ENCODE assay signal across 14 mouse cellular contexts in the genomic region with DNA sequence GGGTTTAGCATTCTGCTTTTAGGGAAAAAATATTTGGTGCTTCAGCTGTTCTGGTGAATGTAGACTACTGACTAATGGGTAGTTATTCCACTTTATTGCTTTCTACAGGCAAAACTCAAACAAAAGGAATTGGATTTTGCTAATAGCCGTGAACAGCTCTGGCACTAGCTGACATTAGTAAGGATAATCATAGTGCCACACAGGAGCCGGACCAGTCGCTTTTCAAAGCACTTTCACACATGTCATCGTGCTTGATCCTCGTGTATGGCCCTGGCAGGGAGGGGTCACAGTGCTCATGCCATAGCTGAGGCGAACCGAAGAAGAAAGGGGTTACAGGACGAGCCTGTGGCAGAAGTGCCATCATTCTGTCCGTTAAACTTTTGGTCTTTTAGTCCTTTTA.
DNase-seq lines count a peak whose midpoint lies in the region; ATAC-seq lines count a peak whose summit lies in the region.
"Had no signal": no experiment of that assay in that cellular context is flagged by ENCODE, and none has a peak within 500 bp of the region (broad histone marks: within the 10 kb centered on the region; RNA-seq: fewer than 3 reads in every experiment).

No protein-coding gene starts in this region.

- H3K4me3 ChIP-seq in forebrain, embryonic 12.5 days (replicated peaks), result no peak overlapping the region
- H3K4me3 ChIP-seq in forebrain, embryonic 10.5 days, result no peak overlapping the region
- no peak overlapping the region for H3K4me3 ChIP-seq in neural tube, embryonic 12.5 days
- H3K4me3 ChIP-seq in midbrain, embryonic 12.5 days, result no peak overlapping the region
- peak overlapping the region; percentile 27; the same call in 1 of the 2 replicates for H3K4me3 ChIP-seq in neural tube, embryonic 15.5 days (replicated peaks)
- H3K4me3 ChIP-seq: embryonic facial prominence, embryonic 13.5 days had no signal

- H3K27me3 ChIP-seq in forebrain, embryonic 12.5 days, result peaks cover 28% of the 10 kb centered on the region
- H3K27me3 ChIP-seq in forebrain, embryonic 10.5 days (ENCODE audit: poor library complexity, severe bottlenecking), result peaks cover 43% of the 10 kb centered on the region
- H3K27me3 ChIP-seq in neural tube, embryonic 12.5 days (replicated peaks), result peaks cover 4% of the 10 kb centered on the region; the same call in 1 of the 2 replicates
- peaks cover 24% of the 10 kb centered on the region for H3K27me3 ChIP-seq in midbrain, embryonic 12.5 days
- 0 out of 2 replicates have a peak, but pooled peaks cover 5% of the 10 kb centered on the region for H3K27me3 ChIP-seq in neural tube, embryonic 15.5 days (replicated peaks)
- H3K27me3 ChIP-seq: CH12.LX had no signal

- DNase-seq in forebrain, embryonic 10.5 days (ENCODE audit: extremely low spot score, low spot score), result no peak
- no peak for DNase-seq in neural tube, embryonic 10.5 days (ENCODE audit: extremely low spot score, low spot score)
- no peak for DNase-seq in layer of hippocampus, postnatal 14 days (ENCODE audit: low spot score in 2 of 2)
- DNase-seq in embryo, embryonic 9.5 days (ENCODE audit: extremely low spot score), result no peak
- DNase-seq: kidney, adult 2 months; kidney, postnatal 14 days; lung, adult 2 months; thymus, adult 2 months had no signal

- peak overlapping the region; percentile 42 for H3K4me2 ChIP-seq in forebrain, embryonic 12.5 days
- peak overlapping the region; percentile 39; the same call in 1 of the 2 replicates for H3K4me2 ChIP-seq in neural tube, embryonic 12.5 days (replicated peaks)
- 0 out of 2 replicates have a peak overlapping the region, but pooled peaks have one; percentile 14 for H3K4me2 ChIP-seq in midbrain, embryonic 12.5 days (replicated peaks)
- peak overlapping the region; percentile 58 for H3K4me2 ChIP-seq in neural tube, embryonic 15.5 days
- H3K4me2 ChIP-seq: embryonic facial prominence, embryonic 13.5 days had no signal

- H3K4me1 ChIP-seq in forebrain, embryonic 12.5 days, result peaks cover 18% of the 10 kb centered on the region
- peaks cover 14% of the 10 kb centered on the region for H3K4me1 ChIP-seq in forebrain, embryonic 10.5 days
- H3K4me1 ChIP-seq in neural tube, embryonic 12.5 days, result 0 out of 2 replicates have a peak, but pooled peaks cover 5% of the 10 kb centered on the region
- H3K4me1 ChIP-seq in midbrain, embryonic 12.5 days, result peaks cover 15% of the 10 kb centered on the region
- peaks cover 31% of the 10 kb centered on the region for H3K4me1 ChIP-seq in neural tube, embryonic 15.5 days

- WGBS in forebrain, embryonic 12.5 days, result 68% methylated on average over 9 of the region's 9 CpGs
- 80% methylated on average over 9 of the region's 9 CpGs for WGBS in forebrain, embryonic 10.5 days
- WGBS in neural tube, embryonic 12.5 days, result 33% methylated on average over 9 of the region's 9 CpGs
- 65% methylated on average over 9 of the region's 9 CpGs for WGBS in midbrain, embryonic 12.5 days
- WGBS in neural tube, embryonic 15.5 days, result 33% methylated on average over 9 of the region's 9 CpGs

- ATAC-seq in forebrain, embryonic 12.5 days (ENCODE audit: low FRiP score), result no peak
- ATAC-seq in neural tube, embryonic 12.5 days (ENCODE audit: low FRiP score, low read depth), result peak; percentile 3; the same call in 1 of the 2 replicates
- no peak for ATAC-seq in midbrain, embryonic 12.5 days (ENCODE audit: low FRiP score, low read depth)
- no peak for ATAC-seq in neural tube, embryonic 15.5 days (ENCODE audit: low FRiP score)

- no peak overlapping the region for H3K9ac ChIP-seq in forebrain, embryonic 12.5 days
- H3K9ac ChIP-seq in neural tube, embryonic 12.5 days, result no peak overlapping the region
- H3K9ac ChIP-seq in midbrain, embryonic 12.5 days (replicated peaks), result no peak overlapping the region
- no peak overlapping the region for H3K9ac ChIP-seq in neural tube, embryonic 15.5 days (replicated peaks)
- H3K9ac ChIP-seq: embryonic facial prominence, embryonic 13.5 days had no signal

- no peaks in the 10 kb centered on the region for H3K36me3 ChIP-seq in forebrain, embryonic 12.5 days (replicated peaks)
- no peaks in the 10 kb centered on the region for H3K36me3 ChIP-seq in forebrain, embryonic 10.5 days (replicated peaks)
- no peaks in the 10 kb centered on the region for H3K36me3 ChIP-seq in neural tube, embryonic 12.5 days
- no peaks in the 10 kb centered on the region for H3K36me3 ChIP-seq in midbrain, embryonic 12.5 days
- H3K36me3 ChIP-seq in neural tube, embryonic 15.5 days, result no peaks in the 10 kb centered on the region
- H3K36me3 ChIP-seq: embryonic facial prominence, embryonic 13.5 days had no signal

- no peaks in the 10 kb centered on the region for H3K9me3 ChIP-seq in forebrain, embryonic 12.5 days
- H3K9me3 ChIP-seq in forebrain, embryonic 10.5 days, result no peaks in the 10 kb centered on the region
- no peaks in the 10 kb centered on the region for H3K9me3 ChIP-seq in neural tube, embryonic 12.5 days
- no peaks in the 10 kb centered on the region for H3K9me3 ChIP-seq in midbrain, embryonic 12.5 days
- H3K9me3 ChIP-seq in neural tube, embryonic 15.5 days (replicated peaks), result no peaks in the 10 kb centered on the region
- H3K9me3 ChIP-seq: embryonic facial prominence, embryonic 13.5 days had no signal

- H3K27ac ChIP-seq in forebrain, embryonic 12.5 days, result no peak overlapping the region
- no peak overlapping the region for H3K27ac ChIP-seq in forebrain, embryonic 10.5 days
- H3K27ac ChIP-seq in neural tube, embryonic 12.5 days, result no peak overlapping the region
- H3K27ac ChIP-seq in midbrain, embryonic 12.5 days (replicated peaks), result 0 out of 2 replicates have a peak overlapping the region, but pooled peaks have one; percentile 4
- peak overlapping the region; percentile 74 for H3K27ac ChIP-seq in neural tube, embryonic 15.5 days (replicated peaks)
- H3K27ac ChIP-seq: embryonic facial prominence, embryonic 13.5 days had no signal

Comparison
In these comparisons a context has a peak if more than half of its experiments do, and no peak if none do; other contexts are left out.
1. H3K27ac ChIP-seq: peak in midbrain, embryonic 12.5 days (single experiment) and neural tube, embryonic 15.5 days (single experiment); none in forebrain, embryonic 12.5 days (single experiment), forebrain, embryonic 10.5 days (single experiment) and neural tube, embryonic 12.5 days (single experiment).
2. Peak in every context shown above with its lines, with median percentiles within 50 percentile points of each other: H3K4me2 ChIP-seq.